Mouse (Mus musculus): ENCODE results near the gene Ggn. TPM values are rescaled to one million over a fixed set of nuclear protein-coding genes. Genes with fewer than 3 reads are reported as not detected.

Gene Ggn
- polyA plus RNA-seq, 1 experiment from 2014 or later = 0.70 TPM

GRCm38 (mm10) chr7:29168121-29168695 lies 1.8 kb upstream of the Ggn start:
- Histone ChIP-seq H3K27me3 (peaks cover 23% of the 10 kb centered on the region), H3K27ac (replicated peaks) (peak overlapping the region; percentile 91), H3K36me3 (peaks cover 14% of the 10 kb centered on the region), H3K4me1 (replicated peaks) (peaks cover 34% of the 10 kb centered on the region), H3K4me3 (peak overlapping the region; percentile 81), H3K4me2 (peak overlapping the region; percentile 65), H3K9ac (peak overlapping the region; percentile 68), H3K9me3 (no peaks in the 10 kb centered on the region)
- ATAC-seq (ENCODE audit: low FRiP score, low read depth) = no peak
- WGBS = 1% methylated on average over 10 of the region's 10 CpGs

DNA sequence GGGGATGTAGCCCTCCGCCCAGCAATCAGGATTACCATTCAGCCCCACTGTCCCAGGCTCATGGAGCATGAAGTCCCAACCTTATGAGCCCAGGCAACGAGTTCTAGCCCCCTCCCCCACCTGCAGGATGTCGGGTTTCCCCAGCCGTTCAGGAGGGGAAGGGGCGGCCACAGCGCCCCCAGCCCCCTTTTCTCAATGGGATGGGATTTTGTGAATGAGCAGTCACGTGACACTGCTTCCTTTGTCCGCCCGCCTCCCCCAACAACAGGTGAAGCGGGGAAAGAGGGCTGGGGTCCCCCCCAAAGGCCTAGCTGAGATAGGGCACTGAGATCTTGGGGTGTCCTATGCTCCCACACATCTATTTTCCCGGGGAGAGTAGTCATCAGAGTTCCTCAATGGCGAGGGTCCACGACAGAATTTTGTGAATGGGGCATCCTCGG lies 1.2 kb upstream of the Ggn start:
- under 1% methylated on average over 14 of the region's 14 CpGs for WGBS
- ATAC-seq (ENCODE audit: low FRiP score, low read depth) = peak; percentile 20; the same call in 1 of the 2 replicates
- Histone ChIP-seq H3K4me3 (peak overlapping the region; percentile 81), H3K9ac (peak overlapping the region; percentile 68), H3K36me3 (peaks cover 20% of the 10 kb centered on the region), H3K27me3 (peaks cover 29% of the 10 kb centered on the region), H3K27ac (replicated peaks) (peak overlapping the region; percentile 91), H3K4me1 (replicated peaks) (peaks cover 34% of the 10 kb centered on the region), H3K9me3 (no peaks in the 10 kb centered on the region), H3K4me2 (peak overlapping the region; percentile 65)

DNA sequence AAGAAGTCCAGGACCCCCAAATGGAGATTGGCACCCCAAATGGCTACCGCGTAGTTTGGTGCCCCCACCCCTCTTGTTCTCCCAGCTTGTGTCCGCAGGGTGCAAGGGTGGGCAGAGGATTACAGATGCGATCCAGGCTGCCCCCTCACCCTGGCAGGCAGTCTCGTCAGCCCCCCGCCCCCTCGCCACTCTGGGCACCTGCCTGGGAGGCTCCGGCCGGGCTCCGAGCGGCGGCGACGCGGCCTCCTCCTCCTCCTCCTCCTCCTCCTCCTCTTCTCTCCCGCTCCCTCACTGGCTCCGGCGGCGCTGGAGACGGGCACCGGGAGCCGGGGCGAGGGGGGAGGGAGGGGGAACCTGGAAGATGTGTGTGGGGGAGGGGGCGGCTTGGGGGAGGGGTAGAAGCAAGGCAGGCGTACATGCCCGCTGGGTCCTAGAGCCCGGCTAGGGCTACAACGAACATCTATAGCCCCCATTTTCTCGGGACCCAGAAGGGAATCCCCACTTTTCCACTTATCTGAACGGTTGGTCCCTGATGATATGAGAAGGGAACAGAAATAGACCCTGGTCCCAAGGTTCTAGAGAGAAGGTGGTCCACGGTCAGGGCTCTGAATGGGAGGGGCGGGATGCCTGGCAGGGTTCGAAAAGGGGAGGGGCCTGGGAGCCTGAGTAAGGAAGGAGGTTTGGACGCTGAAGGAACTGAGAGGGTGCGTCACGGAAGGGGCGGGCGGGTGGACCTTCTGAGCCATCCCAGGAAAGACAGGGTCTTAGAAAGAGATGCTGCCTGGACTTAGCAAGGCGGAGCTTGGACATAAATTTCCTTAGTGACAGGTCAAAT lies 562 bp upstream of the Ggn start:
- Histone ChIP-seq H3K27me3 (peaks cover 35% of the 10 kb centered on the region), H3K9me3 (no peaks in the 10 kb centered on the region)
- WGBS = under 1% methylated on average over 30 of the region's 39 CpGs

GRCm38 (mm10) chr7:29170755-29171561 lies 948 bp downstream of the Ggn start:
- under 1% methylated on average over 43 of the region's 43 CpGs for WGBS
- Histone ChIP-seq H3K4me2 (peak overlapping the region; percentile 65), H3K36me3 (peaks cover 35% of the 10 kb centered on the region), H3K4me3 (peak overlapping the region; percentile 81), H3K27ac (replicated peaks) (no peak overlapping the region), H3K9ac (peak overlapping the region; percentile 20; the same call in 1 of the 2 replicates), H3K9me3 (no peaks in the 10 kb centered on the region), H3K4me1 (replicated peaks) (peaks cover 34% of the 10 kb centered on the region), H3K27me3 (peaks cover 42% of the 10 kb centered on the region)
- ATAC-seq (ENCODE audit: low FRiP score, low read depth) = no peak

More for the DNA sequence above, 562 bp upstream of the Ggn start:
- Histone ChIP-seq H3K4me1 (replicated peaks) (peaks cover 34% of the 10 kb centered on the region), H3K4me3 (peak overlapping the region; percentile 81), H3K4me2 (peak overlapping the region; percentile 65), H3K27ac (replicated peaks) (peak overlapping the region; percentile 91), H3K36me3 (peaks cover 25% of the 10 kb centered on the region), H3K9ac (peak overlapping the region; percentile 68)
- ATAC-seq (ENCODE audit: low FRiP score, low read depth) = peak; percentile 86

DNA sequence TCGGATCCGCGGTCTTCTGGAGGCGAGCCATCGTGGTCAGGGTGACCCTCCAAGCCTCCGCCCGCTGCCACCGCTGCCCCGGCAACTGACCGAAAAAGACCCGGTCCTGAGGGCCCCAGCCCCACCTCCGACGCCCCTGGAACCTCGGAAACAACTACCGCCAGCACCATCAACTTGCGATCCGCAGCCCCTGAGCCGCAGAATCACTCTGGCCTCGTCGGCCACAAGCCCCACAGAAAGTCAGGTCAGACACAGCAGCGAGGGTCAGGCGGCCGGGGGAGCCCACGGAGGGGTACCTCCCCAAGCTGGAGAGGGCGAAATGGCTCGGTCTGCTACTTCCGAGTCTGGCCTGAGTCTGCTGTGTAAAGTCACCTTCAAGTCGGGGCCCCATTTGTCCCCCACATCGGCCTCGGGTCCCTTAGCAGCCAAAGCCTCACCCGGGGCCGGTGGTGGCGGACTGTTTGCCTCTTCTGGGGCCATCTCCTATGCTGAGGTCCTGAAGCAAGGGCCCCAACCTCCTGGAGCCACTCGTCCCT lies 1.6 kb downstream of the Ggn start:
- ATAC-seq (ENCODE audit: low FRiP score, low read depth) = no peak
- peak overlapping the region; percentile 65 for H3K4me2 ChIP-seq
- H3K36me3 ChIP-seq = peaks cover 39% of the 10 kb centered on the region
- H3K9ac ChIP-seq = peak overlapping the region; percentile 20; the same call in 1 of the 2 replicates
- peaks cover 34% of the 10 kb centered on the region for H3K4me1 ChIP-seq (replicated peaks)
- H3K4me3 ChIP-seq = peak overlapping the region; percentile 81
- H3K9me3 ChIP-seq = no peaks in the 10 kb centered on the region
- WGBS = 6% methylated on average over 34 of the region's 34 CpGs
- peaks cover 42% of the 10 kb centered on the region for H3K27me3 ChIP-seq
- no peak overlapping the region for H3K27ac ChIP-seq (replicated peaks)

GRCm38 (mm10) chr7:29172390-29173016 lies 2.5 kb downstream of the Ggn start:
- no peak overlapping the region for H3K4me2 ChIP-seq
- H3K9me3 ChIP-seq = no peaks in the 10 kb centered on the region
- peaks cover 39% of the 10 kb centered on the region for H3K36me3 ChIP-seq
- peaks cover 30% of the 10 kb centered on the region for H3K4me1 ChIP-seq (replicated peaks)
- WGBS = 28% methylated on average over 29 of the region's 32 CpGs
- no peak overlapping the region for H3K9ac ChIP-seq
- H3K4me3 ChIP-seq = no peak overlapping the region
- ATAC-seq (ENCODE audit: low FRiP score, low read depth) = no peak
- H3K27me3 ChIP-seq = peaks cover 42% of the 10 kb centered on the region
- no peak overlapping the region for H3K27ac ChIP-seq (replicated peaks)

- 89% methylated on average over 4 of the region's 4 CpGs for WGBS
- H3K9ac ChIP-seq = no peak overlapping the region
- peaks cover 21% of the 10 kb centered on the region for H3K4me1 ChIP-seq (replicated peaks)
- no peak overlapping the region for H3K4me3 ChIP-seq
- H3K27me3 ChIP-seq = peaks cover 20% of the 10 kb centered on the region
- H3K27ac ChIP-seq (replicated peaks) = no peak overlapping the region
- ATAC-seq (ENCODE audit: low FRiP score, low read depth) = no peak
- H3K4me2 ChIP-seq = peak overlapping the region; percentile 78; the same call in 1 of the 2 replicates
- peaks cover 32% of the 10 kb centered on the region for H3K36me3 ChIP-seq
- no peaks in the 10 kb centered on the region for H3K9me3 ChIP-seq
Observed at GRCm38 (mm10) chr7:29178106-29178505, 8.1 kb downstream of the Ggn start.

- H3K27ac ChIP-seq (replicated peaks) = no peak overlapping the region
- 63% methylated on average over 7 of the region's 7 CpGs for WGBS
- peak overlapping the region; percentile 82 for H3K4me3 ChIP-seq
- H3K9me3 ChIP-seq = no peaks in the 10 kb centered on the region
- H3K27me3 ChIP-seq = peaks cover 8% of the 10 kb centered on the region
- H3K4me1 ChIP-seq (replicated peaks) = peaks cover 21% of the 10 kb centered on the region
- H3K9ac ChIP-seq = peak overlapping the region; percentile 83
- H3K36me3 ChIP-seq = peaks cover 20% of the 10 kb centered on the region
- H3K4me2 ChIP-seq = peak overlapping the region; percentile 78
- no peak for ATAC-seq (ENCODE audit: low FRiP score, low read depth)
Observed at GRCm38 (mm10) chr7:29179323-29179722, 9.3 kb downstream of the Ggn start.

DNA sequence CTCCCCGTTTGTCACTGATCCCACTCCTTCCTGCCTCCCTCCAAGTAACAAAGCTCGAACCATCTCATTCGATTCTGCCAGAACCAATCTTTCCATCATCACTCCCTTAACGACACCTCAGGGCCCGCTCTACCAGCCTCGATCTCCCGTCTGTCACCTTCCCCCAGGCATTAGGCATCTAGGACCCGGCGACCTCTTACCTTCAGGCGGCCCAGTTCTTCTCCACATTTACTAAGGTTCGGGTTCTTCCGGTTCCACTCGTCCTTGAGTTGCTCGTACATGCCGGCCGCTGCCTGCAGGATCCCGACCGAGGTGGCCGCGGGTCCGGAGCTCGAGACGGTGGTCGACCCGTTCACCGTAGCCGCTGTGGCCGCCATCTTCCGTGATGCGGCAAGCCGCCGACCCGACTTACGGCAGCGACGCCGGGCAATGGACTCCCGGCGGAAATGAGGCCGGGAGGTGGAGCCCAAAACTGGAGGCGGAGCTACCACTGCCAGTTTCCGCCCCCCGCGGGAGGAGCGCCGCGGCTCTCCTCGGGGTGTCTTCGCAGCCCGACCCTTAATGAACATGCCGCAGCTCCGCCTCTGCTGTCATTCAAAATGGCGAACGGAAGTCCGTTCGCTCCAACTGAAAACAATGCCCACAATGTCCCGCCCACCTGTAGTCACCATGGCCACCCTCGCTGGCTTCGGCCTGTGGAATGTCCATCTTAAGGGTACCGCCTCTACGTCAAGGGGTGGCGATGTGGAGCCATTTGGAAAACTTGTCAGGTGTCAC lies 10.3 kb downstream of the Ggn start, which contains the start of gene Psmd8:
Gene Psmd8 (minus strand): TSS at position 625 of the 777 bp plus-strand sequence.
- peak within 1 kb of the TSS; percentile 78 for H3K4me2 ChIP-seq
- no peaks in the 10 kb centered on the region for H3K27me3 ChIP-seq
- peak within 1 kb of the TSS; percentile 83 for H3K9ac ChIP-seq
- H3K9me3 ChIP-seq = no peaks in the 10 kb centered on the region
- under 1% methylated on average over 62 of the region's 62 CpGs for WGBS
- H3K27ac ChIP-seq (replicated peaks) = peak within 1 kb of the TSS; percentile 78
- H3K4me1 ChIP-seq (replicated peaks) = peaks cover 21% of the 10 kb centered on the region
- peak within 1 kb of the TSS; percentile 82 for H3K4me3 ChIP-seq
- ATAC-seq (ENCODE audit: low FRiP score, low read depth) = peak; percentile 95
- H3K36me3 ChIP-seq = peaks cover 11% of the 10 kb centered on the region

GRCm38 (mm10) chr7:29180854-29181236 lies 10.8 kb downstream of the Ggn start:
- H3K36me3 ChIP-seq = peaks cover 5% of the 10 kb centered on the region
- H3K4me3 ChIP-seq = peak overlapping the region; percentile 82
- peak; percentile 16; the same call in 1 of the 2 replicates for ATAC-seq (ENCODE audit: low FRiP score, low read depth)
- peaks cover 21% of the 10 kb centered on the region for H3K4me1 ChIP-seq (replicated peaks)
- H3K9me3 ChIP-seq = no peaks in the 10 kb centered on the region
- peak overlapping the region; percentile 78 for H3K4me2 ChIP-seq
- no peaks in the 10 kb centered on the region for H3K27me3 ChIP-seq
- H3K27ac ChIP-seq (replicated peaks) = peak overlapping the region; percentile 78
- H3K9ac ChIP-seq = 0 out of 2 replicates have a peak overlapping the region, but pooled peaks have one; percentile 17
- 41% methylated on average over 5 of the region's 5 CpGs for WGBS
